Mouse (Mus musculus) midbrain, embryonic 15.5 days (tissue): ENCODE data around the gene Chm. TPM values are rescaled to one million over a fixed set of nuclear protein-coding genes. Genes with fewer than 3 reads are reported as not detected.
"Not testable (repeated sequence)": the region's sequence is repeated elsewhere in the genome, so short reads cannot be mapped to it uniquely, and the experiment has no call there.

Experiments used
- ATAC-seq: fragments of 200-750 bp; cut with Nextera tagmentation; replicated peaks from 2 replicates; pipeline ENCODE4 v1.8.0; 2017; ENCODE audit warnings: moderate TSS enrichment
- H3K27ac ChIP-seq: fragments of 300-500 bp; sonication (generic); 2 replicates; pipeline ENCODE4 v1.5.1; 2015; ENCODE audit warnings: mild to moderate bottlenecking, inconsistent platforms
- H3K27me3 ChIP-seq: fragments of 300-500 bp; sonication (generic); replicated peaks from 2 replicates; pipeline ENCODE4 v1.6.1; 2015; ENCODE audit warnings: inconsistent platforms
- H3K36me3 ChIP-seq: fragments of 300-500 bp; sonication (generic); replicated peaks from 2 replicates; pipeline ENCODE4 v1.6.1; 2015; ENCODE audit warnings: inconsistent platforms
- H3K4me1 ChIP-seq: fragments of 300-500 bp; sonication (generic); 2 replicates; pipeline ENCODE4 v1.6.1; 2015; ENCODE audit warnings: inconsistent platforms
- H3K4me2 ChIP-seq: fragments of 300-500 bp; sonication (generic); 2 replicates; pipeline ENCODE4 v1.6.1; 2015; ENCODE audit warnings: inconsistent platforms, mild to moderate bottlenecking, moderate library complexity
- H3K4me3 ChIP-seq: fragments of 300-500 bp; sonication (generic); 2 replicates; pipeline ENCODE4 v1.5.1; 2015; ENCODE audit warnings: mild to moderate bottlenecking, inconsistent platforms
- H3K9ac ChIP-seq: fragments of 300-500 bp; sonication (generic); 2 replicates; pipeline ENCODE4 v1.6.1; 2015; ENCODE audit warnings: mild to moderate bottlenecking, inconsistent platforms
- H3K9me3 ChIP-seq: fragments of 300-500 bp; sonication (generic); 2 replicates; pipeline ENCODE4 v1.6.1; 2016; ENCODE audit warnings: inconsistent platforms
- WGBS: fragments of 180-500 bp; shearing (Covaris S2); methylation state at CpG from one replicate; pipeline ENCODE4 v1.1.7; 2015; ENCODE audit warnings: mixed read lengths; 5-methylcytosine and 5-hydroxymethylcytosine counted together
- polyA plus RNA-seq: library from polyadenylated mRNA; unstranded; fragments of >200 nt; fragmentation: Nextera tagmentation; extraction: Ambion mirVana; gene quantifications from 2 replicates; pipeline ENCODE4 v1.2.1, GENCODE M21; 2015

Gene Chm
- polyA plus RNA-seq, result 12.1 and 13.3 TPM in 2 replicates

DNA sequence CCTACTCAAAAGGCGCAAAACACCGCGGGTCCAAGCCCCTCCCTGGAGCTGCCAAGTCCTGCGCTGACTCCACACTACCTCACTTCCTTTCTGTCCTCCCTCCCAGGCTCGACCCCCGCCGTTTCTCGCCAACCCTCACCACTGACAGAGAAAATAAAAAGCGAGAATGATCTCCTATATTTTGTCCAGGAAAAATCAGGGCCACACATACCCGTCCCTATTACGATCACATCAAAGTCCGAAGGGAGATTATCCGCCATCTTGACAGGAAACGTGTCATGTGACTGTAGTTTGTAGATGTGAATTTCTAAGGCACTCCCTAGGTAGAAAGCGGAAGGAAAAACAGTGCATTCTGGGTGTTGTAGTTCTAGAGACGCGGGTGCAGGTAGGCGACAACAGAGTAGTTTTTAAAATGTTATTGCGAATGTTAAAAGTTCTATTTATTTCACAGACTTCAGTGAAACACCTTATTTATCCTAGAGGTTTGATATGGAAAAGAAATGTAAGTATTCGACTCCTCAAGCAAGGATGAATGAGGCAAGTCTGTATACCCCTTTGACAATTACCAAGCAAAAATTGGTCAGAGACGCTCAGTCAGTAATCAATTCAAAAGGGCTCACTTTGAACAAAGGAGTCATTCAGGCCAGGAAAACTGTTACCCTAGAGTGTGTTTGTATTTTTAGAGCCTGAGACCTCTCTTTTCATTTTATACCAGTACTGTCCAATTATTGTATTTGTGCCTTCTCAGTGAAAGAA is at the start of gene Chm:
Gene Chm, minus strand, starts transcription at position 288 of the 756 bp plus-strand sequence.
- H3K27ac ChIP-seq, result peak within 1 kb of the TSS; percentile 93
- no peaks in the 10 kb centered on the region for H3K27me3 ChIP-seq
- peak within 1 kb of the TSS; percentile 51 for H3K9ac ChIP-seq
- no peaks in the 10 kb centered on the region for H3K36me3 ChIP-seq
- H3K4me2 ChIP-seq, result peak within 1 kb of the TSS; percentile 48
- ATAC-seq, result peak; percentile 97
- H3K4me1 ChIP-seq, result no peaks in the 10 kb centered on the region
- peak within 1 kb of the TSS; percentile 50 for H3K4me3 ChIP-seq
- WGBS, result 13% methylated on average over 21 of the region's 21 CpGs
- no peaks in the 10 kb centered on the region for H3K9me3 ChIP-seq

- 26% methylated on average over 2 of the region's 2 CpGs for WGBS
- no peak overlapping the region for H3K27ac ChIP-seq
- no peaks in the 10 kb centered on the region for H3K4me1 ChIP-seq
- H3K4me3 ChIP-seq, result no peak overlapping the region
- no peak for ATAC-seq
- H3K36me3 ChIP-seq, result no peaks in the 10 kb centered on the region
- no peaks in the 10 kb centered on the region for H3K9me3 ChIP-seq
- H3K9ac ChIP-seq, result no peak overlapping the region
- H3K4me2 ChIP-seq, result no peak overlapping the region
- H3K27me3 ChIP-seq, result no peaks in the 10 kb centered on the region
These were observed 8.6 kb upstream of the Chm start for GRCm38 (mm10) chrX:113193901-113194300.

DNA sequence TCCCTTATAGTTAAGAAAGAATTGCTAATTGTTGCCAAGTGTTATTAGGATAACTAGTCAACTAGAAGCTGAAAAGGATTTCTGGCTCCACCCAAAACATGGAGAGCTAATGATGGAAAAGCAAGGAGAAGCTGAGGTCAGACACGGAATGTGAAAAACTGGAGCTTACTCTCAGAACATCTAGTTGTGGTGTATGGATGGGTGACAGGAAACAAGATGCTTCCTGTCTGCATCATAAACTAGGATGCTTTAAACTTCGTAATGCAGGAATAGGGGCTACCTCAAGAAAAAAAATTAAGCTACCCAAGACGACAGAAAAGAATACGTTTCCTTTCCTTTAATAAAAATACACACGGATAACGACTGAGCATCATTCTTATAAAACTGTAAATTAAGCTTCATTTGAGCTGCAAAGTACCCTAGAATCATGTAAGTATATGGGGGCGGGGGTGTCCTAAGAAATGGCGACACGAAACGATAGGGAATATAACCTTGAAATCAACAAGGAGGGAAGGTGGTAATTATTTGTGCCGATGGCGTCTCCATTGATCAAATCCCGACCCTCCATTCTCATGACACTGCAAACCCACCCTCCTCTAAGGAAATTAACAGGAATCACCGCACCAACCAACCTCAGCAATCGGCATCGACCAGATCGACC is 618 bp downstream of the Chm start:
- peak; percentile 15; the same call in 1 of the 2 replicates for ATAC-seq
- no peaks in the 10 kb centered on the region for H3K27me3 ChIP-seq
- no peaks in the 10 kb centered on the region for H3K36me3 ChIP-seq
- H3K4me1 ChIP-seq, result no peaks in the 10 kb centered on the region
- H3K9ac ChIP-seq, result peak overlapping the region; percentile 51
- 14% methylated on average over 17 of the region's 17 CpGs for WGBS
- peak overlapping the region; percentile 48 for H3K4me2 ChIP-seq
- peak overlapping the region; percentile 93 for H3K27ac ChIP-seq
- H3K4me3 ChIP-seq, result peak overlapping the region; percentile 50
- H3K9me3 ChIP-seq, result no peaks in the 10 kb centered on the region

DNA sequence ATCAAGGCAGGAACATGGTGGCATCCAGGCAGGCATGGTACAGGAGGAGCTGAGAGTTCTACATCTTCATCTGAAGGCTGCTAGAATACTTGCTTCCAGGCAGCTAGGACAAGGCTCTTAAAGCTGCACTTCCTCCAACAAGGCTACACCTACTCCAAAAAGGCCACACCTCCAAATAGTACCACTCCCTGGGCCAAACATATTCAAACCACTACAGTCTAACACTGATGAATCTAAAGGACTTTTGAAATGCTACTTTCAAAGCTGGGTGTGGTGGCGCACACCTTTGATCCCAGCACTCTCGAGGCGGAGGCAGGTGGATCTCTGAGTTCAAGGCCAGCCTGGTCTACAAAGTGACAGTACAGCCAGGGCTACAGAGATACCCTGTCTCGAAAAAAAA is 4.5 kb downstream of the Chm start:
- WGBS, result 93% methylated on average over 4 of the region's 4 CpGs
- not testable (repeated sequence) for H3K27ac ChIP-seq, H3K9me3 ChIP-seq, H3K4me3 ChIP-seq, H3K4me2 ChIP-seq, ATAC-seq, H3K4me1 ChIP-seq, H3K9ac ChIP-seq, H3K36me3 ChIP-seq, H3K27me3 ChIP-seq

- Histone ChIP-seq H3K36me3 (no peaks in the 10 kb centered on the region), H3K9ac (no peak overlapping the region), H3K4me1 (no peaks in the 10 kb centered on the region), H3K9me3 (no peaks in the 10 kb centered on the region), H3K27me3 (no peaks in the 10 kb centered on the region), H3K27ac (no peak overlapping the region), H3K4me2 (no peak overlapping the region), H3K4me3 (no peak overlapping the region)
- no peak for ATAC-seq
- 68% methylated on average over 2 of the region's 2 CpGs for WGBS
These were observed 12.6 kb downstream of the Chm start for GRCm38 (mm10) chrX:113172766-113173165.

GRCm38 (mm10) chrX:113172271-113172670 is 13.0 kb downstream of the Chm start:
- whole genome bisulfite sequencing, result 71% methylated on average over 1 of the region's 1 CpGs
- no peak overlapping the region for H3K27ac ChIP-seq
- H3K4me3 ChIP-seq, result no peak overlapping the region
- no peaks in the 10 kb centered on the region for H3K4me1 ChIP-seq
- no peak overlapping the region for H3K9ac ChIP-seq
- no peaks in the 10 kb centered on the region for H3K36me3 ChIP-seq
- H3K27me3 ChIP-seq, result no peaks in the 10 kb centered on the region
- ATAC-seq, result no peak
- H3K4me2 ChIP-seq, result no peak overlapping the region
- H3K9me3 ChIP-seq, result no peaks in the 10 kb centered on the region

- Histone ChIP-seq H3K4me2 (no peak overlapping the region), H3K36me3 (no peaks in the 10 kb centered on the region), H3K9me3 (no peaks in the 10 kb centered on the region), H3K4me1 (no peaks in the 10 kb centered on the region), H3K4me3 (no peak overlapping the region), H3K27ac (no peak overlapping the region), H3K9ac (no peak overlapping the region), H3K27me3 (no peaks in the 10 kb centered on the region)
- ATAC-seq, result no peak
- WGBS, result 76% methylated on average over 3 of the region's 3 CpGs
These were observed 25.0 kb downstream of the Chm start for GRCm38 (mm10) chrX:113160268-113160860.

DNA sequence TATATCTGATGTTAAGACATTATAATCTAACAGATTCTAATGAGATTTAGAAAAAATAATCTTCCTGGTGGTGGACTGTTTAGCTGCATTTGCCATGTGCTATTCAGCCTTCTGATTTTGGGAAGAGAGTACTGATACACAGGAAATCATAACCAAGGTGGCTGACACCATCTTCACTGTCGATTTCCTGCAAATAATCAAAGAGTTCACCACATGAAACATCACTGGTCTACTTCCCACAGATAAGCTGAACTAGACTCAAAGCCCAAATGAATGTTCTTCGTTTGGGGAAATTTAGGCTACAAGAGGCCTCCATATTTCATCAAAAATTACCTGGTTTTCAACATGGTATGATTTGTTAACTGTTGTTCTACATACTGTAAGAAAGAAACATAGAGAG is 101.1 kb downstream of the Chm start:
- no peak overlapping the region for H3K4me2 ChIP-seq
- H3K27ac ChIP-seq, result no peak overlapping the region
- H3K9ac ChIP-seq, result no peak overlapping the region
- H3K4me3 ChIP-seq, result no peak overlapping the region
- ATAC-seq, result no peak
- 67% methylated on average over 2 of the region's 2 CpGs for WGBS
- no peaks in the 10 kb centered on the region for H3K36me3 ChIP-seq
- no peaks in the 10 kb centered on the region for H3K4me1 ChIP-seq
- no peaks in the 10 kb centered on the region for H3K9me3 ChIP-seq
- H3K27me3 ChIP-seq, result no peaks in the 10 kb centered on the region

DNA sequence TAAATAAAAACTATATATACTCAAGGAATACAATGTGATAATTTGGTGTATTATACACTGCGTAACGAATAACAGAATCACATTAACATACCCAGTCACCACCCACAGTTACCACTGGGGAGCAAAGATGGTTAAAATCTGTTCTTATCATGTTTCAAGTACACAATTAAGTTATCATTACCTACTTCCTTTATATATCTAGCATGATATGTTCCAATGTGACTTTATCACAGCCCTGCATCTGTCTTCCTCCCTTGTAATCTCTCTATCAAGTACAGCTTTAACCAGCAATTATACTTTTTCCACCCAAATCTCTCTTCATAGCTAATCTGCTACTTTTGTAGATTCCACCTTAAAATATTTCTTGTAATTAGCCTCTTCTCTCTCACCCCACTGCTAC is 109.3 kb downstream of the Chm start:
- Histone ChIP-seq H3K27ac (no peak overlapping the region), H3K27me3 (no peaks in the 10 kb centered on the region), H3K9me3 (no peaks in the 10 kb centered on the region), H3K4me3 (no peak overlapping the region), H3K4me1 (no peaks in the 10 kb centered on the region), H3K9ac (no peak overlapping the region), H3K36me3 (no peaks in the 10 kb centered on the region), H3K4me2 (no peak overlapping the region)
- WGBS, result 91% methylated on average over 2 of the region's 2 CpGs
- no peak for ATAC-seq

- Histone ChIP-seq H3K27ac (no peak overlapping the region), H3K9me3 (no peaks in the 10 kb centered on the region), H3K27me3 (no peaks in the 10 kb centered on the region), H3K9ac (no peak overlapping the region), H3K4me2 (no peak overlapping the region), H3K4me1 (no peaks in the 10 kb centered on the region), H3K4me3 (no peak overlapping the region), H3K36me3 (no peaks in the 10 kb centered on the region)
- ATAC-seq, result no peak
- 84% methylated on average over 4 of the region's 4 CpGs for WGBS
These were observed 110.5 kb downstream of the Chm start for GRCm38 (mm10) chrX:113074823-113075222.

DNA sequence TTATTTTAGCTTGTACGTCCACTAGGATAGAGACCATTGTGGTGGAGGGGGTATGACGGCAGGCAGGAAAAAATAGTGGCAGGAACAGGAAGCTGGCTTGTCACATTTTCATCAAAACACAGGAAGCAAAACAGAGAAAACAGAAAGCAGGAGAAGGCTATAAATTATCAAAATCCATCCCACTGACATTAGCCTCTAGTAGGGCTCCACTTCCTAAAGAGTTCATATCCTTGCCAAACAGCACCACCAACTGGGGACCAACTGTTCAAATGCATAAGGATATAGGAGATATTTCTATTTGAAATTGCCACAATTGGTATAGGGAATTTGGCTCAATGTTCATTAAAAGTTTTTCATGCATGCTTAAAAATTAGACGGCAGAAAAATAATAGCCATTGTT is 181.7 kb downstream of the Chm start:
- Histone ChIP-seq H3K9ac (no peak overlapping the region), H3K4me1 (no peaks in the 10 kb centered on the region), H3K9me3 (no peaks in the 10 kb centered on the region), H3K36me3 (no peaks in the 10 kb centered on the region), H3K4me3 (no peak overlapping the region), H3K27me3 (no peaks in the 10 kb centered on the region), H3K27ac (no peak overlapping the region), H3K4me2 (no peak overlapping the region)
- 84% methylated on average over 3 of the region's 3 CpGs for WGBS
- ATAC-seq, result no peak

DNA sequence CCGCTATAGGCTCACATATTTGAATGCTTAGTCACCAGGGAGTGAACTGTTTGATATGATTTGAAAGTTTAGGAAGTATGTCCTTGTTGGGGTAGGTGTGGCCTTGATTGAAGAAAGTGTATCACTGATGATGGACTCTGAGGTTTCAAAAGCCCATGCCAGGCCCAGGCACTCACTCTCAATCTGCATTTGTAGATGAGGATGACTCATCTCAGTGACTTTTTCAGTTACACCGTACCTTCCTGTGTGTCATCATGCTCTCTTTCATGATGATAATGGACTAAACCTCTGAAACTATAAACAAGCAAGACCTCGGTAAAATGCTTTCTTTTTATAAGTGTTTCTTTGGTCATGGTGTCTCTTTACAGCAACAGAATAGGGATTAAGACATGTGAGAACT is 183.1 kb downstream of the Chm start:
- H3K36me3 ChIP-seq, result no peaks in the 10 kb centered on the region
- H3K9ac ChIP-seq, result no peak overlapping the region
- WGBS, result 70% methylated on average over 3 of the region's 3 CpGs
- ATAC-seq, result no peak
- H3K9me3 ChIP-seq, result no peaks in the 10 kb centered on the region
- no peaks in the 10 kb centered on the region for H3K4me1 ChIP-seq
- no peak overlapping the region for H3K27ac ChIP-seq
- H3K27me3 ChIP-seq, result no peaks in the 10 kb centered on the region
- no peak overlapping the region for H3K4me2 ChIP-seq
- no peak overlapping the region for H3K4me3 ChIP-seq
